Mouse (Mus musculus): ENCODE measurements at regions not wholly inside any gene's neighbourhood (a gene's known extent, or its start where the extent isn't known, plus 50 kb on each side); places are given as distances from the start of the nearest gene placed in this dataset.

DNA sequence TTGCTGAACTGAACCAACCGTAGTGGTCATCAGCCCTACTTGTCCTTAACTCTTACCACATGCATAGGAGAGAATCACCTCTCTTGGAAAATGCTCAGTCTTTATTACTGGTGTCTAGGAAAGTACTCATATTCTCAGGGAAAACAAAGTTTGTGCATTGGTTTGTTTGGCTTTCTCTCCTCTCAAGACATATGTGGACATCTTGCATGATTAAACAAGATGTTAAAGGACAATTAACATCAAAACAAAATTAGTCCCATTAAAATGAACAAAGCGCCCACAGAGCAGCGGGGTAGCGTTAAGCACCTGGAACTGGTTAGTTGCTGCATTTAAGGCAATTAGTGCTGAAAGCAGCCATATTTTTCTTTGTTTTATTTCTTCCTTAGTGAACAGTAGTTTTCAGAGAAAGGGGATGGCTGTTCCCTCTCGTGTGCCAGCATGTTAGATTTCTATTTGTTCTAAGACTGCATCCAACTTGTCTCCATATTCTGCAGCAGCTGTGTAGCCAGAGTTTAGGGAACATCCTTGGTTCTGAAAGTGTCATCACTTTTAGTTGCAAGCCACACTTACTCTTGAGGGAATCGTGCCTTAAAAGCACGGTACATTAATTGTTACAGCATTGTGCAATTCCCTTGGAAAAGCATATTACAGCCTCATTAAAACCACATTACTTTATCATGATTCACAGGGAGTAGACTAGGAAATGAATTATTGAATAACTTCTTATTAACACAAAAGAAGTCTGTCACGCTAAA, 137.7 kb downstream of the Ube2u start:
- DNase-seq (ENCODE audit: low spot score in 2 of 2) = peak in 1 of 2 experiments; percentile 27

GRCm38 (mm10) chr4:100616916-100617488, 138.4 kb downstream of the Ube2u start:
- DNase-seq (ENCODE audit: low spot score in 2 of 2) = no peak

GRCm38 (mm10) chr4:100624656-100625055, 146.0 kb downstream of the Ube2u start:
- no peak for DNase-seq (ENCODE audit: low spot score in 2 of 2)

DNA sequence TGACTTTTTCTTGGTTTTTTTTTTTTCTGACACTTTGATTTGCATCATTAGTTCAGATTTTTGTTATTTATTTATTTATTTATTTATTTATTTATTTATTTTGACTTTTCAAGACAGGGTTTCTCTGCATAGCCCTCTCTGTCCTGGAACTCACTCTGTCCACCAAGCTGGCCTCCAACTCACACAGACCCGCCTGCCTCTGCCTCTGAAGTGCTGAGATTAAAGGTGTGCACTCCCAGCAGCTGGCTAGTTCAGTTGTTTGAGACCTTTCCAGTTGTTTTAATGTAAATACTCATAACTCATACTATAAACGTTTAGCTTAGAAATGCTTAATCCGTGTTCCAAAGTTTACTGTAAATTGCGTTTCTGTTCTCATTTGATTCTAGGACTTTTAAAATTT, 147.9 kb downstream of the Ube2u start:
- no peak for DNase-seq (ENCODE audit: low spot score in 2 of 2)

- DNase-seq (ENCODE audit: low spot score in 2 of 2) = no peak
These were observed 142.1 kb upstream of the Cachd1 start for GRCm38 (mm10) chr4:100634388-100634787.

DNA sequence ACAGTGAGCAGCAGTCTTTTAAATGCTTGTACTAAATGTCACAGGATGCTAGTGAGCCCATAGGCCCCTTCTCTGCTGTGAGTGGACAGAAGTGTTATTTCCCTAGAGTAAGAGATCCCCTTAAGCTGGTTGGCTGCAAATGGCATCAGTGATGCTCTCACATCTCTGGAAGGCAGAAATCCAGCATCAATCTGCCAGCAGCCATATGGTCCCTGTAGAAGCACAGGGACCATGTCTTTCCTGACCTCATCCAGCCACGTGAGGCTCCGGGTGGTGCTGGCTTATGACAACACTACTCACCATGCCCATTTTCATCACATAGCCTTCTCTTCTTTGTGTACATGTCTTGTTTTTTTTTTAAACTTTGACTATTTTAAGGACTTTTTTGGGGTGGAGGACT, 138.9 kb upstream of the Cachd1 start:
- no peak for DNase-seq (ENCODE audit: low spot score in 2 of 2)

GRCm38 (mm10) chr4:100661154-100661553, 115.3 kb upstream of the Cachd1 start:
- peak; percentile 57 to 76 for DNase-seq (ENCODE audit: low spot score in 2 of 2)

- DNase-seq (ENCODE audit: low spot score in 2 of 2) = peak in 1 of 2 experiments; percentile 22
These were observed 111.7 kb upstream of the Cachd1 start for GRCm38 (mm10) chr4:100664619-100665264.

DNA sequence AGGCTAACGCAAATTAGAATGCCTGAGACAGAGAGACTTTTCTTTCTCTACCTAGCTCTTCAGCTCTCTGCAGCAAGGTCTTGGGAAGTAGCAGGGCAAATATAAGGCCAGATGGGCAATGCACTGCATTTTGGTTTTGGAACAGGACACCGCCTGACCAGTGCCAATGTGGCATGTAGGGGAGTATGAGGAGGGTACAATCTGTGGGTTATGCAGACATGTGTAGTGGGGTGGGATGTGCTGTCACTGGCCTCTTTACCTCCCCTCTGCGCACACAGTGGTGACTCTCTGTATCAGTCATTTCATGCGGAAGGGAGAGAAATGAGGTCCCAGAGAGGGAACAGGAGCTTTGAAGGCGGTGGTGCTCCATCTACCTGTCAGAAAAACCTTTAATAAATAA, 105.9 kb upstream of the Cachd1 start:
- DNase-seq (ENCODE audit: low spot score in 2 of 2) = no peak

DNA sequence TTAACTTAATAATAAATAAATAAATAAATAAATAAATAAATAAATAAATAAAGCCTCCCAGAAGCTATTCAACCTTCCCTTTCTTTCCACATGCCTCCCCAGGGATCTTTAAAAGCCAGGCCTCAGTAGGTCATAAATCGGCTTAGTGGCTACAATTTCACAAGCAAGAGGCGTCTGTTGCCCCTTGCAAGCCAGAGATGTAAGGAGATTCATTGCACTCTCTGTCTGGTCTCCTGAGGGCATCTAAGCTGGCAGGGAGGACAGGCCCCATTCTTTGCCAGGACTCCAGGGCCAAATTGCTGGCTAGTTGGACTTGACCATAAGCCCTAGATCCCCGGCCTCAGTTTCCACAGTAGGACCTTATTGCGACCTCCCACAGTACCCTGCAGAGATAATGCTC, 101.6 kb upstream of the Cachd1 start:
- no peak for DNase-seq (ENCODE audit: low spot score in 2 of 2)

DNA sequence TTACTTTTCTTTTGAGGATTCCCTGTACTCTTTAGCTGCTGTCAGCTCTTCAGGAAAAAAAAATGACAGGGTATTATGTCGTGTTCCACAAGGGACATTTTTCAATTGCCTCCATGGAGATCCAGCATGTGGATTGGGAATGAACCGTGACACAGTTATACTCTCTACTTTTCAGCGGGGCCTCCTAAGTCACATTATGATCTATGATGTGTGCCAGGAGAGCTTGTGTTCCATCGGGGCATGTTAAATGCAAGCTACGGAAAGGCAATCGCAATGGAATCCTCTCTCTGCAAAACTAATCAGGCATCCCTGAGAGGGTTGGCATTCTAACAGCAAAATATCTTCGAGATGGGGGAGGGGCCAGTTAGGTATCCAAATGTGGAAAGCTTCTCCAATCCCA, 92.7 kb upstream of the Cachd1 start:
- DNase-seq (ENCODE audit: low spot score in 2 of 2) = no peak

GRCm38 (mm10) chr4:100700002-100700401, 76.5 kb upstream of the Cachd1 start:
- DNase-seq (ENCODE audit: low spot score in 2 of 2) = no peak

DNA sequence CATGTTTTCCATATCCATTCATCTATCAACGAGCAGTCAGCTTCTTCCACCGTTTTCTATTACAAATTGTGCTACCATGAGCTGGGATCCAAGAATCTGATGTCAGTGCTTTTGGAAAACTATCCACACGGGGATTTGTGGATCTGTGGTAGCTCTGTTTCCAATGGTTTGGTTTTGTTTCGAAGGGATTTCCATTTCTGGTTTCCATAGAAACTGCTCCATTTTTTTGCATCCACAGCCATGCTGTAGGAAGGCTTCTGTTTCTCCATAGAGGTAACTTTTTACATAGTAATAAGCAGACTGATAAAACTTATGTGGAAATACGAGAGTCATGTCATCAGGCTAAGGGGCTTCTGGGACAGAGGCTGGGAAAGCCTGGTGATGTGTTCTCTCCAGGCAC, 76.1 kb upstream of the Cachd1 start:
- DNase-seq (ENCODE audit: low spot score in 2 of 2) = peak in 1 of 2 experiments; percentile 22

GRCm38 (mm10) chr4:100705960-100706359, 70.5 kb upstream of the Cachd1 start:
- DNase-seq (ENCODE audit: low spot score in 2 of 2) = no peak

DNA sequence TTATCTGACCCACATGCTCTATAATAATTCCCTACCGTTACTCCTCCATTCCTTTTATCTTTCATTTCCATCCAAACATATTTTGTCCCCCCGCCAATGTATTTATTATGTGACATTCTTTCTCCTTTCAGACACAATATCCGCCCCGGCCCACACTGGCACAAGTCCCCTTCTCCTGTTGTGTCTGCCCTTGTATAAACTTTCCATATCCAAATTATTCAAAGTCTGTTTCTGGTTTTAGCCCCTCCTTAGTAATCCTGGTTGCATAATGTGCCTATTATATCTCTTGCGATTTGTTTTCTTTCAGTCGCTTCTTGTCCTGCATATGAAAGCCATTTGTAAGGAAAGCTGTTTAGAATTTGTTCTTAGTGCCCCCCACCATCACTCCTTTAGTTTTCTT, 69.3 kb upstream of the Cachd1 start:
- peak in 1 of 2 experiments; percentile 8 for DNase-seq (ENCODE audit: low spot score in 2 of 2)

GRCm38 (mm10) chr4:100708247-100708646, 68.2 kb upstream of the Cachd1 start:
- no peak for DNase-seq (ENCODE audit: low spot score in 2 of 2)

GRCm38 (mm10) chr4:100714240-100714639, 62.2 kb upstream of the Cachd1 start:
- no peak for DNase-seq (ENCODE audit: low spot score in 2 of 2)

GRCm38 (mm10) chr4:100717601-100718000, 58.9 kb upstream of the Cachd1 start:
- no peak for DNase-seq (ENCODE audit: low spot score in 2 of 2)

GRCm38 (mm10) chr4:100722532-100722931, 53.9 kb upstream of the Cachd1 start:
- DNase-seq (ENCODE audit: low spot score in 2 of 2) = peak; percentile 7 to 30

- DNase-seq (ENCODE audit: low spot score in 2 of 2) = no peak
These were observed 53.4 kb upstream of the Cachd1 start for GRCm38 (mm10) chr4:100723053-100723452.

DNA sequence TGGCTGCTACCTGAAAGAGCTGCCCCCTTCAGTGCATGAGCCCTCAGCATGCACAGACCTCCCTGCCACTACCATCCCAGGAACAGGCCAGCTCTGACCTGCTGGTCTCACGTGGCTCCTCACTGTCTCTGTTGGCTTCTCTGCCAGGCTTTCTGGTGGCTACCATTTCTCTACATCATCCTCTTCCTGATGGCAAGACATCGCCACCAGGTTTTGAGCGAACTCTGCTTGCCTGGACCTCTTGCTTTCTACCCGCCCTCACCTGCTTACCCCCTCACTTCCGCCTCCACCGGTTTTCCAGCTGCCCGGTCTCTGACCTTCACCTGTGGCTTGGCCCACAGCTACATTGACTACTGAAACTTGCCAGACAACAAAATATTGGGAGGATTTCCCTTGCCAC, 50.7 kb upstream of the Cachd1 start:
- no peak for DNase-seq (ENCODE audit: low spot score in 2 of 2)

DNA sequence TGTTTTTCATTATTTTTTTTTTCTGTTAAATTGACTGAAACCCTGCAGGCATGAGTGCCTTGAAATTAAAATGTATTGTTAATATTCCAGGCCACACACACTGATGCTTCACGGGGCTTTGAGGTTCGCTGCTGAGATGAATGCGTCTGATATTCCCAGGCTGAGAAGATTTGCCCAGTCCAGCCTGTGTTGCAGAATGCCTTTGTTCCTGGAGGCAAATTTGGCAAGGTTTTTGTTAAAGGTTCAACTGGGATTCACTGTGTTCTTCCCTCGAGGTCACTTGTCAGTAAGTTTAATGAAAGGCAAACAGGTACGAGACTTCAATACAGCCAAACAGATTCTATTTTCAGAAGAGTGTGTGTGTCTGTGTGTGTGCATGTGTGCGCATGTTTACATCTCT, 50.0 kb upstream of the Cachd1 start:
- no peak for DNase-seq (ENCODE audit: low spot score in 2 of 2)
